Mouse (Mus musculus) cerebellum, postnatal 36 days (tissue): ENCODE measurements around the gene Sohlh1.
"Not testable (repeated sequence)": the region's sequence is repeated elsewhere in the genome, so short reads cannot be mapped to it uniquely, and the experiment has no call there.

Source experiments
- DNase-seq, 2 experiments: peaks; one replicate each; pipeline ENCODE4 v3.0.0; 2021 to 2022; ENCODE audit warnings: mixed read lengths in 2 of 2

Sohlh1 gene

DNA sequence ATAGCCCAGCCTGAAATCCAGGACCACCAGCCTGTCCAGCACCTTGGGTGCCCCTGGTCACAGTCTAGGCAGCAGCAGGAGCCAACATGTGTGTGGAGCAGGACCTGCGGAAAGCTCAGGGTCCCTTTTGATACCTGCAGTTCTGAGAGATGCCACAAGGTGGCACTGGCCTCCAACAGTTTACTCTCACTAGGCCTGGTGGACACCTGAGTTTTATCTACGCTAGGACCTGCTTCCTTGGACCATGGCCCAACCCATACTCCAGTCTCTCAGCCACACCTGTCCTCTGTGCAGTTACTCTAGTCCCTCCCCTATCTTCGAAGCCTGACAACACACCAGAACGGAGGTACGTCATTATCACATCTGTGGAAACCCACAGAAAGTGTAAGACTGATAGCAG, 10.8 kb downstream of the Sohlh1 start:
- peak; percentile 88 to 94 for DNase-seq

DNA sequence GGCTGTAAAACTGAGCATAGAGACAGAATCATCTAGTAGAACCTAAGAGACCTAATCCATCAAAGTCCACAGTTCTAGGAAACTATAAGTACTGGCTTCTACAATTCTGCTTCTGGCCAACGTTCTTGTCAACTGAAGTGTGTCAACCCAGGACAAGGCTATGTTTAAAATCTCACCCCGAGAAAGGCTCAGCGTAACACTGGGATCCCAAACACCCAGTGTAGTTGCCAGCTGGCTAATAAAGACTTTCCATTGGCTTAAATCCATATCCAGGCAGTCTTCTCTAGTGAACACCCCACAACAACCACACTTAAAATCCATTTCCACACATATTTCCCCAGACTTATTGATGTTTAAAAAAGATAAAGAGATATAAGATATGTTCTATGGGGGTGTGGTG, 16.3 kb downstream of the Sohlh1 start:
- no peak for DNase-seq

DNA sequence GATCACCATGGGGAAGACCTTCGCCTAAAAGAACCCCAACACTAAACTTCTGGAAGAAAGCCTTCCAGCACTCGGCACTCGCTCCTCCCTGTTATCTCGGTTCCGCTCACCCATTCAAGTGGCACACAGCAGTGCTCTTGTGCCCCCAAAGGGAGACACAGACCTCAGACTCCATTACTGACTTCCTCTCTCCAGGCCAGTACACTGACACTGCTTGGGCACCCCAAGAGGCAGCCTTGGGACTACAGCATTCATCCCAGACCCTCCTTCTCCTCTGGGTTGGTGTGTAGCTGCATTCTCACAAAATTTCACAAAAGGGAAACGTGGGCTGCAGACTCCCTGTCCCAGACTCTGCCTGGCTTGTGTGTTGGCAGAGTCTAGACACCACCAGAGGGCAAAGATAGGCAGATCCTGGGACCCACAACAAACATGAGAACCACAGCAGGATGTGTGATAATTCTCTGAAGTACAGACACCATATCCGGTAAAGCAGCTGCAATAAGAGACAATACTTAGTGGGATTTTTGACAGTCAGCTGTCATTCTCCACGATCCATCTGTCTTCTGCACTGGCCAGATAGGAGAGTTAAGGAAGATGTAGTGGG, 18.6 kb downstream of the Sohlh1 start:
- DNase-seq = no peak

GRCm38 (mm10) chr2:25824751-25825150, 22.3 kb downstream of the Sohlh1 start:
- no peak for DNase-seq

GRCm38 (mm10) chr2:25822806-25823205, 24.2 kb downstream of the Sohlh1 start, which contains the start of gene Lcn9:
Gene Lcn9, plus strand, starts transcription at chr2:25823153.
- no peak for DNase-seq

DNA sequence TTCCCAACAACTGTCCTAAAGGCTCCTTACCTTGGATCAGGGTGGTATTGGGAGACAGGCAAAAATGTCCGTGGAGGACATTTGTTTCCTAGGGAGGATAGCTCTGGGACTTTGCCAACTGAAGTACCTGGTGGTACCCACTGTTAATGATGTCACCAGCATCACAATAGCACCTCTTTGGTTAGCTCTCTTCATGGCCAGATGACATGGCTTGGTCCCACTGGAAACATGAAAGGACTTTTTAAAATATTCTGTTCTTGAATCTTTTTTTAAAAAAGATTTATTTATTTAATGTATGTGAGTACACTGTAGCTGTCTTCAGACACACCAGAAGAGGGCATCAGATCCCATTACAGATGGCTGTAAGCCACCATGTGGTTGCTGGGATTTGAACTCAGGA, 31.3 kb downstream of the Sohlh1 start, which contains the start of gene Glt6d1:
TSS of gene Glt6d1 (minus strand) at position 101 of the 400 bp plus-strand sequence.
- not testable (repeated sequence) for DNase-seq

DNA sequence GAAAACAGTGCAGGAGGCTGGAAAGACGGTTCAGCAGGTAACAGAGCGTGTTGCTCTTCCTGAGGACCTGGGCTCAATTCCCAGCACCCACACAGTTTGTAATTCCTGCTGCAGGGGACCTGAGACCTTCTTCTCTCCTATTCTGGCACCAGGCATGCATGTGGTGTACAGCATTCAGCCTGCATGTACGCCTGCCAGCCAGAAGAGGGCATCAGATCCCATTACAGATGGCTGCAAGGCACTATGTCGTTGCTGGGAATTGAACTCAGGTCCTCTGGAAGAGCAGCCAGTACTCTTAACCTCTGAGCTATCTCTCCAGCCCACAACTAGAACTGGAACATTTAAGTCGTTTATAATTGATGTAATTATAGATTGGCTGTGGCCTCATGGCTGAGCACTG, 33.7 kb downstream of the Sohlh1 start:
- no peak for DNase-seq

- DNase-seq = no peak
Observed at GRCm38 (mm10) chr2:25811711-25812110, 35.3 kb downstream of the Sohlh1 start.

DNA sequence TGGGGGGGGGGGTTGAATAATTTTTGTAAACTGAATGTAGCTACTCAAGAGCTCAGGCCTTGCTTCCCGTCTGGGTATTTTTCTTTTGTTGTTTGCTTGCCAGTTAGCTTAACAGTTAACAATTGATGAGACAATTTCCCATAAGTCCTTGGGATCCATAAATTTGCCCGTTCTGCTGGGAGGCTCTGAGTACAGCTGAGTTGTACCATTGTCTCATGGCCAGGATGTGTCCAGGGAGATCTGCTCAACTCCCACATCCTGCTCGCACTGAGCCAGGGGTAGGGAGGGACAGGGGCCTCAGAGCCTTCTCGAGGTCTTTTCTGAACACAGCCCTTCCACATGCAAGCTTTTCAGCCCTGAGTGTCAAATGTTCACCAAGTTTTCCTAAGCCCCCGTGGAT, 49.0 kb downstream of the Sohlh1 start:
- no peak for DNase-seq

GRCm38 (mm10) chr2:25797635-25798034, 49.4 kb downstream of the Sohlh1 start:
- DNase-seq = no peak
